Mouse (Mus musculus): ENCODE measurements at regions not wholly inside any gene's neighbourhood (a gene's known extent, or its start where the extent isn't known, plus 50 kb on each side); places are given as distances from the start of the nearest gene placed in this dataset.

- TF ChIP-seq POLR2A (IDR thresholded peaks at IDR 0.05; ENCODE audit: insufficient read length, low read depth): no peak
- TF ChIP-seq POLR2AphosphoS2 (IDR thresholded peaks at IDR 0.05; ENCODE audit: insufficient read length, low read depth): no peak
- no peak for TF ChIP-seq TCF12 (IDR thresholded peaks at IDR 0.05; ENCODE audit: insufficient read depth, poor library complexity, severe bottlenecking)
- TF ChIP-seq REST (IDR thresholded peaks at IDR 0.05; ENCODE audit: insufficient read depth, insufficient read length): no peak
- no peak for TF ChIP-seq USF1 (IDR thresholded peaks at IDR 0.05; ENCODE audit: low read depth)
- no peak for TF ChIP-seq MYOD1 (IDR thresholded peaks at IDR 0.05; ENCODE audit: control insufficient read depth in 1 of 3, insufficient read length in 2 of 3, low read depth in 2 of 3)
- TF ChIP-seq E2F4 (IDR thresholded peaks at IDR 0.05; ENCODE audit: insufficient read depth): no peak
Observed at GRCm38 (mm10) chr5:91279464-91279863, 123.3 kb downstream of the Btc start.
